Mouse (Mus musculus) liver, adult 2 months (tissue): ENCODE data around the gene Irf2bp1.

Experiments used
- CTCF ChIP-seq: fragments of 200-500 bp; IDR thresholded peaks from 2 replicates; pipeline ENCODE4 v1.5.1; 2011; ENCODE audit warnings: low read depth, low read length, control low read depth
- POLR2A ChIP-seq: fragments of 200-500 bp; IDR thresholded peaks from 2 replicates; pipeline ENCODE4 v1.6.1; 2011; ENCODE audit warnings: low read length, control low read depth; ENCODE audit not compliant: insufficient read depth; ENCODE audit errors: extremely low read depth

GRCm38 (mm10) chr7:18987747-18988146, 16.1 kb upstream of the Irf2bp1 start:
- TF ChIP-seq POLR2A: no peak
- no peak for TF ChIP-seq CTCF
